Mouse (Mus musculus) CD4-positive, CD25-positive, alpha-beta regulatory T cell, adult 9 weeks (primary cell): ENCODE measurements around the gene Olfr620. TPM values are rescaled to one million over a fixed set of nuclear protein-coding genes. Genes with fewer than 3 reads are reported as not detected.

Experiments used
- polyA plus RNA-seq: library from polyadenylated mRNA; unstranded; fragments of 100-300 nt; shearing (Covaris generic); gene quantifications from one replicate; pipeline ENCODE4 v1.2.1, GENCODE M21; 2017

The Olfr620 gene
- 0.12 TPM for polyA plus RNA-seq

GRCm38 (mm10) chr7:103612434-103612833 is at the start of gene Olfr620:
Gene Olfr620 (minus strand): TSS chr7:103612534.

GRCm38 (mm10) chr7:103642602-103643001 is 30.3 kb upstream of the Olfr620 start, which contains the start of gene Olfr622:
Gene Olfr622 (minus strand): TSS chr7:103642702.

GRCm38 (mm10) chr7:103600275-103600674 is 12.1 kb downstream of the Olfr620 start, which contains the start of gene Olfr619:
Gene Olfr619 (plus strand): TSS chr7:103600575.

GRCm38 (mm10) chr7:103589803-103590202 is 22.5 kb downstream of the Olfr620 start, which contains the start of gene Olfr618:
Gene Olfr618 (plus strand): TSS chr7:103590103.

GRCm38 (mm10) chr7:103572761-103573160 is 39.6 kb downstream of the Olfr620 start, which contains the start of gene Olfr617:
Gene Olfr617 (plus strand): TSS chr7:103573061.

GRCm38 (mm10) chr7:103569043-103569442 is 43.3 kb downstream of the Olfr620 start, which contains the start of gene Olfr616:
Gene Olfr616 (minus strand): TSS chr7:103569143.

GRCm38 (mm10) chr7:103555779-103556178 is 56.6 kb downstream of the Olfr620 start, which contains the start of gene Olfr615:
Gene Olfr615 (plus strand): TSS chr7:103556079.

Other genes with a start within 250 kb of the Olfr620 start
- not detected for gene Olfr601, start 249.9 kb downstream of the Olfr620 start, polyA plus RNA-seq
- gene Olfr603, start 226.4 kb downstream of the Olfr620 start, polyA plus RNA-seq = not detected
- not detected for gene Usp17lc, start 197.5 kb downstream of the Olfr620 start, polyA plus RNA-seq
- not detected for gene Olfr605, start 167.1 kb downstream of the Olfr620 start, polyA plus RNA-seq
- not detected for gene Olfr606, start 163.5 kb downstream of the Olfr620 start, polyA plus RNA-seq
- 0.11 TPM for gene Olfr607, start 148.4 kb downstream of the Olfr620 start, polyA plus RNA-seq
- gene Olfr608, start 142.7 kb downstream of the Olfr620 start, polyA plus RNA-seq = not detected
- gene Olfr609, start 114.5 kb downstream of the Olfr620 start, polyA plus RNA-seq = not detected
- gene Olfr610, start 100.4 kb downstream of the Olfr620 start, polyA plus RNA-seq = not detected
- gene Olfr611, start 91.7 kb downstream of the Olfr620 start, polyA plus RNA-seq = not detected
- gene Olfr612, start 69.8 kb downstream of the Olfr620 start, polyA plus RNA-seq = not detected
- not detected for gene Olfr613, start 64.5 kb downstream of the Olfr620 start, polyA plus RNA-seq
- not detected for gene Olfr615, start 56.5 kb downstream of the Olfr620 start, polyA plus RNA-seq
- gene Olfr616, start 43.4 kb downstream of the Olfr620 start, polyA plus RNA-seq = not detected
- not detected for gene Olfr617, start 39.5 kb downstream of the Olfr620 start, polyA plus RNA-seq
- gene Olfr618, start 22.4 kb downstream of the Olfr620 start, polyA plus RNA-seq = not detected
- gene Olfr619, start 12.0 kb downstream of the Olfr620 start, polyA plus RNA-seq = not detected
- not detected for gene Olfr622, start 30.2 kb upstream of the Olfr620 start, polyA plus RNA-seq
- not detected for gene Olfr623, start 51.2 kb upstream of the Olfr620 start, polyA plus RNA-seq
- not detected for gene Olfr624, start 58.7 kb upstream of the Olfr620 start, polyA plus RNA-seq
- gene Olfr625-ps1, start 70.2 kb upstream of the Olfr620 start, polyA plus RNA-seq = not detected
- not detected for gene Olfr243, start 102.1 kb upstream of the Olfr620 start, polyA plus RNA-seq
- gene Olfr628, start 117.8 kb upstream of the Olfr620 start, polyA plus RNA-seq = not detected
- not detected for gene Olfr629, start 132.4 kb upstream of the Olfr620 start, polyA plus RNA-seq
- not detected for gene Olfr630, start 144.8 kb upstream of the Olfr620 start, polyA plus RNA-seq
- not detected for gene Olfr69, start 159.1 kb upstream of the Olfr620 start, polyA plus RNA-seq
- gene Olfr68, start 167.2 kb upstream of the Olfr620 start, polyA plus RNA-seq = 0.09 TPM
- gene Olfr67, start 179.3 kb upstream of the Olfr620 start, polyA plus RNA-seq = not detected
- gene Hbb-bt, start 201.5 kb upstream of the Olfr620 start, polyA plus RNA-seq = 19.9 TPM
- 82.8 TPM for gene Hbb-bs, start 215.6 kb upstream of the Olfr620 start, polyA plus RNA-seq
- not detected for gene Hbb-bh2, start 228.0 kb upstream of the Olfr620 start, polyA plus RNA-seq
- gene Hbb-bh1, start 230.6 kb upstream of the Olfr620 start, polyA plus RNA-seq = not detected
- gene Hbb-y, start 240.7 kb upstream of the Olfr620 start, polyA plus RNA-seq = not detected